Mouse (Mus musculus) bone marrow, adult 2 months (tissue): ENCODE measurements at regions not wholly inside any gene's neighbourhood (a gene's known extent, or its start where the extent isn't known, plus 50 kb on each side); places are given as distances from the start of the nearest gene placed in this dataset.

ENCODE experiments used
- H3K27ac ChIP-seq: fragments of 200-500 bp; 2 replicates; pipeline ENCODE4 v1.5.1; 2012; ENCODE audit warnings: low read depth, mild to moderate bottlenecking, control low read depth, inconsistent platforms, low read length; ENCODE audit not compliant: control insufficient read depth, poor library complexity, insufficient read depth
- H3K4me1 ChIP-seq: fragments of 200-500 bp; 2 replicates; pipeline ENCODE4 v1.6.1; 2011; ENCODE audit warnings: low read length; ENCODE audit not compliant: control insufficient read depth, insufficient read depth
- H3K4me3 ChIP-seq: fragments of 200-500 bp; replicated peaks from 2 replicates; pipeline ENCODE3; 2011; ENCODE audit warnings: mild to moderate bottlenecking, low read depth, low read length, control low read depth; ENCODE audit not compliant: control insufficient read depth
- CTCF ChIP-seq: fragments of 200-500 bp; IDR thresholded peaks from 2 replicates; pipeline ENCODE4 v1.5.1; 2011; ENCODE audit warnings: low read length, control low read depth; ENCODE audit not compliant: control insufficient read depth, insufficient read depth
- POLR2A ChIP-seq: fragments of 200-500 bp; IDR thresholded peaks from 2 replicates; pipeline ENCODE4 v1.6.1; 2011; ENCODE audit warnings: low read depth, mild to moderate bottlenecking, control low read depth, low read length, borderline replicate concordance; ENCODE audit not compliant: control insufficient read depth
- WGBS: fragments of 180-500 bp; shearing (Covaris S2); methylation state at CpG from one replicate; pipeline ENCODE4 v1.1.7; 2018; 5-methylcytosine and 5-hydroxymethylcytosine counted together

DNA sequence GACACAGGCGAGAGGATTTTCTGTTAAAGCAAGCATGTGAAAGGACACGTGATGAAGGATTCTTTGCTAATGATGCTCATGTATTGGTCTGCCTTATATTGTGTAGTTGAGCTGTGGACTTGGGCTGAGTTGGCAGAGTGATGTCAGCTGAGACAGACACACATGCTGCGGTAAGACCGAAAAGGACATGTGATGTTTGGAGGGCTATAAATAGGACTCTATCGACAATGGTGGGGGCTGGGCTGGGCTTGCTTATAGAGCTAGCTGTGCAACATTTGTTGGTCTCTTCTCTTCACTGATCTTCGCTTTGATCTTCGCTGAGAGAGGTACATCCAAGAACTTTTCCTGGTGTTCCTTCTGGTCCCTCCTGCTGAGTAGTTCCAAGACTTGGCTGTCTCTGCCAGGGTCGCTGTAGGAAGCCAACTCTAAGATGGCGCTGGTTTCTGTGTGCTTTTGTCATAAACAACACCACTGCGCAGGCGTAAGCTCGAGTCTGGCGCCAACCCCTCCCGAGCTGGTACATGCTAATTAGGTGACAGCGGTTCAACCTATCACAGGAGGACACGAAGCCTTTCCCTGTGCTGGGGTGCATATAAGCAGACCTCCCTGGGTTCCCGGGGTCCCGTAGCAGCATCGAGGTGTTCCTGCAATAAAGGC, 145.8 kb upstream of the Tut7 start:
- Histone ChIP-seq H3K4me1 (no peaks in the 10 kb centered on the region), H3K27ac (no peak overlapping the region), H3K4me3 (no peak overlapping the region)
- WGBS, result 80% methylated on average over 19 of the region's 19 CpGs
- TF ChIP-seq POLR2A, result no peak
- no peak for TF ChIP-seq CTCF

DNA sequence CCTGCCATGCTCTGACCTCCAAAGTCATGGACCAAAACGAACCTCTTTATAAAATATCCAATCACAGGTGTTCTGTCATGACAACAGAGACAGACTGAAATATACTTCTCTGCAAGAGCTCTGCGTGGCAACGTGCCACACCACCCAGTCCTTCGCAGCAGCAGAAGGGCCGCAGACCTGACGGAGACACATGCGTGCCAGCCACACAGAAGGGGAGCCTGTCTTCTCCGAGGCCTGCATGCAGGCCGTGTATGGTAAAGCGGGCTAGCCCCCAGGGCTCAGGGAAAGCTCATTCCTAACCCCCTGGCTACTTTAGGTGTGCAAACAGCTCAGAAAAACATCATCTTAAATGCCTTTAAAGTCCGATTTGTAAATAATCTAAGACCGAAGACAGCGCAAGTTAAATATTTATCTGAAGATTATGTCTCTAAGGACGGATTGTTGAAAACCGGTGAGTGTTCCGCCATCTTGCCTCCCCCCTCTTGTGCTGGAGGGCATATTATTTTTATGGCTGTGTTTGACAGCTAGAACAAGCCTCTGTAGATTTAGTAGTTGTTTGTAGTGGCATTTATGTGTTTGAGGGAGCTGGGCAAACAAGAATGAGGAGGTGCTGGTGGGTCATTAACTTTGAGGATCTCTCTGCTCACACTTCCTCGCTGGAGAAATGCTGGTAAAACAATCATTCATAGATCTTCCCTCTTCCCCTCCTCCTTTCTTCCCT, 143.7 kb upstream of the Tut7 start:
- WGBS, result 83% methylated on average over 17 of the region's 17 CpGs

DNA sequence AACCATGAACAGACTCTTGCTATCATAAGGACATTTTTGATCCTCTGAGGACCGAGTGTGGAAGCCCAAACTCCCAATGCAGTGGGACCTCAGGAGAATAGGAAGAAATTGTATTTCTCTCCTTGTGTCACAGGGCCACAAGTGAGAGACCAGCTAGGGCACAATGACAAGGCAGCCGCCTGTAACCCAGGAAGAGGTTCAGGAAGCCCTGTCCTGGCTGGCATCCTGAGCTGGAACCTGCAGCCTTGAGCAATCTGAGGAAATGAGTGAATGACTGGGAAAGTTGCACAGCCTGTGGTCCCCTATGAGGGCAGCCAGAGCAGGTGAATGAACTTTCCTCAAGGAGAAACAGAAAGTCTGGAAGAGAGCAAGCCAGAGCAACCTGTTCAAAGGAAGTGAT, 142.0 kb upstream of the Tut7 start:
- 60% methylated on average over 2 of the region's 2 CpGs for WGBS
- Histone ChIP-seq H3K4me1 (no peaks in the 10 kb centered on the region), H3K4me3 (no peak overlapping the region), H3K27ac (no peak overlapping the region)
- no peak for TF ChIP-seq CTCF
- TF ChIP-seq POLR2A, result no peak

More for the DNA sequence above, 143.7 kb upstream of the Tut7 start:
- TF ChIP-seq CTCF (no peak), POLR2A (no peak)
- H3K27ac ChIP-seq, result no peak overlapping the region
- no peak overlapping the region for H3K4me3 ChIP-seq
- H3K4me1 ChIP-seq, result no peaks in the 10 kb centered on the region

DNA sequence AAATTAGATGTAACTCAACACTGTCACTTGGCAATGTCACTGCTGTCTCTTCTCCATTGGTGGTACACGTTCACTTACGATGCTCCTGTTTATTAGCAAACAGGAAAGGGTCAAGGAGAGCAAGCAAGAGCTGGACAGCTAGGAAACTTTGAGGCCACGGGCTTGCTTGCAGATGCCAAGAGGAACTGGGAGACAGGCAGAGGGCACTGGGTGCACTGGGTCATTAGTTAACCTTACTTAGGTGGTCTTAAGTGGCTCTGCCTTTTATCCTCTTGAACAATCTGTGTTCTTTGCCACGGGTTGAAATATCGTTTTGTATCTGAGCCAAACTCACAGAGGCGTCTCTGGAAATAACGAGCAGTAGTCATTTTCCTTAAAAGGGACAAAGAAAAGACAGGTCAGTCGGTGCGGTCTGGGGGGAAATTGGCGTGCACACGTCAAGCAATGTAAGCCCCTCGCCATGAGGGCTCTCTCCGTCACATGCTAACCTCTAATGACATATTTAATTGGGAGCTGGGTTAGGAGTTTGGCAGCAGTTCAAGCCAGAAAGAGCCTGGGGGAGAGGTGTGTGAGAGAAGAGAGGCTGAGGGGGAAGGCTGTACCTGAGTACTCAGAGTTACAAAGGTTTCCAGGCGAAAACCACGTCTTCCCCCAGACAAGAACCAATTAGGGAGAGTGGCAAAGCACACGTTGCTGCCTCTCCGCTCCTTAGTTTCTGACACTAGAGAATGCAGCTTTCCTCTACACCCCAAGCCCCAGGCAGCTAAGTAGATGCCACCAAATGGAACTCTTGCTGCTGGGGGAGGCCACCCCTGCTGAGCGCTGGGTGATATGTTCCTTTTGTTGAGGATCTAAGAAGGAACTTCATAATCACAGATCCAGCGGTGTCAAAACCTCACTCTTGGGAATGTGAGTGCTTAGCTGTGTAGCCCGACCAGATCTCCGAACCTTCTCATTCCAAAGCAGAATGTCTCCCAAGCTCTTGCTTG, 140.0 kb upstream of the Tut7 start:
- TF ChIP-seq CTCF (no peak), POLR2A (no peak)
- no peak overlapping the region for H3K4me3 ChIP-seq
- WGBS, result 81% methylated on average over 21 of the region's 21 CpGs

DNA sequence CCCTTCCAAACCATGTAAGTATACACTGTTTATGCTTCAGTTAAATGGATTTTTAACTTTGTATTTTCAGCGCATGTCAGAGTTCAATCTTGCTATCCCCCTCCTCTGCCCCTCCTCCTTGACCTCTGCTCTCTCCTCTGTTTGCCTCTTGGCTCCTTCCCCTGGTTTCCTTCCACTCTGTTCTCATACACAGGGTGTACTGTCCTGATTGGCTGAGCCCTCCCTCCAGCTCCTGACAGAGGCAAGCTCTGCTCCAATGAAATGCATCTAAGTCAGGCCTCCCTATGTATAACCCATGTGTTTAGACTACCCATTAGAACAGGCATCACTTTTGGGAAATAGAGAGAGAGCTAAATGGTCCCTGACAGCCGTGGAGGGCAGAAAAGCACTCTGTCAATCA, 133.5 kb upstream of the Tut7 start:
- H3K4me3 ChIP-seq, result no peak overlapping the region
- TF ChIP-seq POLR2A, result no peak
- no peak for TF ChIP-seq CTCF
- 69% methylated on average over 2 of the region's 2 CpGs for WGBS
- no peak overlapping the region for H3K27ac ChIP-seq
- no peaks in the 10 kb centered on the region for H3K4me1 ChIP-seq

More for the DNA sequence above, 140.0 kb upstream of the Tut7 start:
- H3K27ac ChIP-seq, result no peak overlapping the region
- H3K4me1 ChIP-seq, result no peaks in the 10 kb centered on the region

DNA sequence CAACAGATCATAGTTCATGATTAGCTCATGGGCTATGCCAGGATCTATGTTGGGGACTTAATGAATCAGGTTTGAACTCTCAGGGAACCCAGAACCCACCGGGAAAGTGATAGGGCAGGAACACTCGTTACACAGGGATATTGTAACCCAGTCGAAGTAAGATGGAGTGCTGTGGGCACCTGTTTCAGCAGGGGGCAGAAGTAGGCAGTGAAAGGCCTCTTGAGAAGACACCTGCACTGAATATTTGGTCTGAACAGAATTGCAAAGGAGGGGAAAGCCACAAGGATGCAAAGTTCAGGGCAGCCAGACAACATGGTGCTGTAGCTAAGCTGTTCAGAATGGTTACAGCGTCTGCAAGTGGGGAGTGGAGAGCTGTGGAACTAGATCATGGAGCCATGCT, 129.9 kb upstream of the Tut7 start:
- TF ChIP-seq CTCF, result no peak
- TF ChIP-seq POLR2A, result no peak
- 68% methylated on average over 4 of the region's 4 CpGs for WGBS

DNA sequence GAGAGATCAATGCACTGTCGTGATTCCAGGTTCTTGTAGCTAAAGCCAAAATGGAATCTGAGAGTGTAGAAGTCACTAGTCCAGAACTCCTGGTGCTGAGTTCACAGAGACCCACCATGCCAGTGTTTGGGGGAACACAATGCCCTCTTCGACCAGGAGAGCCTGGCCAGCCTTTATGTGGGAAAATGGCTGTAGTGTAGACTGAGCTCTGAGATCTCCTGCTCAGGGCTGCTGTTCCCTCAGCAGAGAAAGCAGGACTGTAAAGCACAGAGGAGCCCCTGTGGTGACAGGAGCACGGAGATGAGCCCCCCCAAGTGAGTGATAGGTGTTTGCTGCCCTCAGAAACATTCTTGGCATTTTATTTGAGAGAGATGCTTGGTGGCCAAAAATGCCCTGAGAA, 129.2 kb upstream of the Tut7 start:
- Histone ChIP-seq H3K27ac (no peak overlapping the region), H3K4me3 (no peak overlapping the region), H3K4me1 (no peaks in the 10 kb centered on the region)
- no peak for TF ChIP-seq CTCF
- no peak for TF ChIP-seq POLR2A
- 57% methylated on average over 3 of the region's 3 CpGs for WGBS

More for the DNA sequence above, 129.9 kb upstream of the Tut7 start:
- Histone ChIP-seq H3K4me3 (no peak overlapping the region), H3K27ac (no peak overlapping the region), H3K4me1 (no peaks in the 10 kb centered on the region)

DNA sequence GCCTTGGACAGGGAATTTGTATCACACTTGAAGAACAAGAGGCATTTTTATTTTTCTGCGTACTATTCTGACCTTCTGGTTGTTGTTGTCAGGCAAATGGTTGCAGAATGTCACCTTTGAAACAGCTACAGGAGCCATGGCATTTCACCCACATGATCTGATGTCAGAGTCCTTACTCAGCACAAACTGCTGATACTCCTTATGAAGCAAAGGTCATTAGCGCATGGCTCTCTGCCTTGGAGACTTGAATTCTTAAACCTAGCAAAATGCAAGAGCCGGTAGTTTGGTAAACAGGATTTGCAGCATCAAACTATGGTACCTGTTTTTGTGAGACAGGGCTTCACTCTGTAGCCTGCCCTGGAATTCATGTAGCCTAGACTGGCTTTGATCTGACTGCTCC, 127.3 kb upstream of the Tut7 start:
- no peak for TF ChIP-seq CTCF
- TF ChIP-seq POLR2A, result no peak
- 88% methylated on average over 3 of the region's 3 CpGs for WGBS
- no peak overlapping the region for H3K27ac ChIP-seq
- no peaks in the 10 kb centered on the region for H3K4me1 ChIP-seq
- no peak overlapping the region for H3K4me3 ChIP-seq
